Mouse (Mus musculus) lung, postnatal 0 days (tissue): ENCODE results near the gene Krt25. TPM values are rescaled to one million over a fixed set of nuclear protein-coding genes. Genes with fewer than 3 reads are reported as not detected.
A peak's percentile ranks its signal among the peaks of the same experiment; 100 is the strongest.

Experiments
- ATAC-seq: fragments of 200-750 bp; cut with Nextera tagmentation; 2 replicates; pipeline ENCODE4 v1.8.0; 2017; ENCODE audit warnings: moderate library complexity
- DNase-seq: peaks from one replicate; pipeline ENCODE4 v3.0.0-alpha.2; 2016; ENCODE audit warnings: low spot score
- H3K27ac ChIP-seq: fragments of 300-500 bp; sonication (generic); 2 replicates; pipeline ENCODE4 v1.5.1; 2014; ENCODE audit warnings: antibody characterized with exemption, mild to moderate bottlenecking, low read length, mixed read lengths
- H3K27me3 ChIP-seq: fragments of 300-500 bp; sonication (generic); replicated peaks from 2 replicates; pipeline ENCODE4 v1.6.1; 2014; ENCODE audit warnings: low read length, mixed read lengths; ENCODE audit not compliant: insufficient read depth
- H3K36me3 ChIP-seq: fragments of 300-500 bp; sonication (generic); 2 replicates; pipeline ENCODE4 v1.6.1; 2014; ENCODE audit warnings: low read length, mixed read lengths; ENCODE audit not compliant: insufficient read depth
- H3K4me1 ChIP-seq: fragments of 300-500 bp; sonication (generic); 2 replicates; pipeline ENCODE4 v1.6.1; 2014; ENCODE audit warnings: antibody characterized with exemption, low read depth, low read length, mixed read lengths; ENCODE audit not compliant: insufficient read depth
- H3K4me2 ChIP-seq: fragments of 300-500 bp; sonication (generic); replicated peaks from 2 replicates; pipeline ENCODE4 v1.6.1; 2014; ENCODE audit warnings: low read depth, mild to moderate bottlenecking, low read length, moderate library complexity, mixed read lengths
- H3K4me3 ChIP-seq: fragments of 300-500 bp; sonication (generic); 2 replicates; pipeline ENCODE4 v1.5.1; 2014; ENCODE audit warnings: low read depth, low read length
- H3K9ac ChIP-seq: fragments of 300-500 bp; sonication (generic); replicated peaks from 2 replicates; pipeline ENCODE4 v1.6.1; 2014; ENCODE audit warnings: low read depth, mild to moderate bottlenecking
- H3K9me3 ChIP-seq: fragments of 300-500 bp; sonication (generic); 2 replicates; pipeline ENCODE4 v1.6.1; 2016; ENCODE audit warnings: low read length, mixed read lengths
- CTCF ChIP-seq: IDR thresholded peaks from 2 replicates; pipeline ENCODE4 v1.5.1; 2016; ENCODE audit warnings: antibody characterized with exemption, mild to moderate bottlenecking
- EP300 ChIP-seq: IDR thresholded peaks from 2 replicates; pipeline ENCODE4 v1.6.1; 2016; ENCODE audit warnings: antibody characterized with exemption, mild to moderate bottlenecking, control low read depth
- WGBS: fragments of 180-500 bp; shearing (Covaris S2); extraction: QIAGEN DNeasy Blood & Tissue Kit; methylation state at CpG from one replicate; pipeline ENCODE4 v1.1.7; 2014; 5-methylcytosine and 5-hydroxymethylcytosine counted together
- polyA plus RNA-seq: library from polyadenylated mRNA; unstranded; fragments of >200 nt; fragmentation: Nextera tagmentation; extraction: Ambion mirVana; gene quantifications from 2 replicates; pipeline ENCODE4 v1.2.1, GENCODE M21; 2015

Krt25 gene
- polyA plus RNA-seq, 1 experiment from 2014 or later = 0.11 TPM

DNA sequence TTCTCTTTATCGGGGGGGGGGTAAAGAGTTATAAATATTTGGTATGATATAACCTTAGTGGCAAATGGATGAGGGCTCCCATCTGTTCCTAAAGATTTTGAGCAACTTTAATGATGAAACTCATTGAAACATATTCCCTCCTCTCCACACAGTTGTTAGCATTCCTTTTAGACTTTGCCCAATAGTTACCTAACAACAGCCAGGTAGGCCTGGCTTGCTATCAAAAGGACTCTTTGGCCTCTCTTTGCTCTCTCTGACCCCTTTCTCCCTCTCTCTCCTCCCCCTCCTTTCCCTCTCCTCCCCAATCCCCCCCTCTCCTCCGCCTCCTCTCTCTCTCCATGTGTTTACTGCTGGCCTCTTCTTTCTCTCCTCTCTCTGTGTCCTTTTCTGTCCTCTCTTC, 8.2 kb downstream of the Krt25 start:
- no peaks in the 10 kb centered on the region for H3K9me3 ChIP-seq
- no peaks in the 10 kb centered on the region for H3K27me3 ChIP-seq
- H3K9ac ChIP-seq = no peak overlapping the region
- no peaks in the 10 kb centered on the region for H3K4me1 ChIP-seq
- ATAC-seq (no peak), DNase-seq (peak; percentile 48)
- no peak overlapping the region for H3K4me2 ChIP-seq
- no peaks in the 10 kb centered on the region for H3K36me3 ChIP-seq
- TF ChIP-seq CTCF (no peak), EP300 (no peak)
- no peak overlapping the region for H3K4me3 ChIP-seq
- 69% methylated on average over 2 of the region's 2 CpGs for WGBS
- H3K27ac ChIP-seq = no peak overlapping the region

DNA sequence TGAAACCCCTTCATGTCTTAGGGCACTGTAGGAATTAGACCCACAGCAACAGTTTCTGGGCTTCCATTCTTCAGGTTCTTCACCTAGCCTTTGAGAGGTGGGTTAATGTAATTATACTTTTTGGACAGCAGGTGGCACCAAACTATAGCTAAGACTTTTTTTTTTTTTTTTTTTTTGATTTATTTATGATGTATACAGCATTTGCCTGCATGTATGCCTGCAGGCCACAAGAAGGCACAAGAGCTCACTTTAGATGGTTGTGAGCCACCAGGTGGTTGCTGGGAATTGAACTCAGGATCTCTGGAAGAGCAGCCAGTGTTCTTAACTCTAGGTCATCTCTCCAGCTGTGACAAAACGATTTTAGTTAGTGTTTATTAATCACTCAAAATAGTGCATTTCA, 11.9 kb downstream of the Krt25 start:
- no peaks in the 10 kb centered on the region for H3K9me3 ChIP-seq
- H3K4me1 ChIP-seq = no peaks in the 10 kb centered on the region
- H3K4me2 ChIP-seq = no peak overlapping the region
- DNase-seq = peak; percentile 82
- no peak overlapping the region for H3K4me3 ChIP-seq
- H3K27me3 ChIP-seq = no peaks in the 10 kb centered on the region
- peak; percentile 56 for TF ChIP-seq CTCF
- TF ChIP-seq EP300 = no peak
- no peak for ATAC-seq
- H3K36me3 ChIP-seq = no peaks in the 10 kb centered on the region
- H3K27ac ChIP-seq = no peak overlapping the region
- 63% methylated on average over 1 of the region's 1 CpGs for WGBS
- H3K9ac ChIP-seq = no peak overlapping the region

DNA sequence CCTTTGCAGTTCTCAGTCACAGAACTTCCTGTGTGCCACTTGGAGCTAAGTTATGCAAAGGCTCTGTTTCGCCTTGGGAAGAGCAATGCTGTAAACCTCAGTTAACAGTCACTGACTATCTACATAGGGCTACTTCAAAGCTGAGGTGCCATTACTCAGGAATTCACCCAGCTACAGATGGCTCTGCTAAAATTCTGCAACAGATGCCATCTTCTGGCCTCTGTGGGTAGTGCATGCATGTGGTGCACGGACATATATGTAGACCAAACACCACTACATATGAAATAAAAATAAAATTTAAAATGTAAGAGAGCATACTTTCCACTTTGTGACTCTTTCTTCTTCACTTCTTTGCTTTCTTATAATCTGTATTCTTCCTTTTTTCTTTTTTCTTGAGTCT, 15.2 kb downstream of the Krt25 start:
- no peak for ATAC-seq
- TF ChIP-seq EP300 = no peak
- TF ChIP-seq CTCF = peak; percentile 79
- Histone ChIP-seq H3K4me3 (no peak overlapping the region), H3K9me3 (no peaks in the 10 kb centered on the region), H3K36me3 (no peaks in the 10 kb centered on the region), H3K9ac (no peak overlapping the region), H3K27me3 (no peaks in the 10 kb centered on the region), H3K4me2 (no peak overlapping the region), H3K27ac (no peak overlapping the region), H3K4me1 (no peaks in the 10 kb centered on the region)
- WGBS = 27% methylated on average over 2 of the region's 2 CpGs
- DNase-seq = peak; percentile 50

DNA sequence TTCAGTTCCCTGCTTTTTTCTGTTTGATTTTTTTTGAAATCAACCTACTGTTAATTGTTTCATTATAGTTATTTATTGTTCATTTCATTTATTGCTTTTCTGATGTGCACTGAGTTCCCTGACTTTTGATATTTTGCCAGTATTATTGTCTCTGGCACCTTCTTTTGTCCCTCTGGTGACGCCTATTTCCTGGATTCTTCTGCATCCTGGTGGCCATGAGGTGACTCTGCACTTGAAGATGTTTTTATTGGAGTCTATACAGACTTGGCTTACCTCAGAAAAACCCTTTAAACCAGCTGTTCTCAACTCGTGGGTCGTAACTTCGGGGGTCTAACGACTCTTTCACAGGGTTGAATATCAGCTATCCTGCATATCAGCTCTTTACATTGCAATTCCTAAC, 27.7 kb downstream of the Krt25 start:
- DNase-seq (no peak), ATAC-seq (no peak)
- Histone ChIP-seq H3K36me3 (no peaks in the 10 kb centered on the region), H3K27me3 (no peaks in the 10 kb centered on the region), H3K9me3 (no peaks in the 10 kb centered on the region), H3K4me3 (no peak overlapping the region), H3K4me2 (no peak overlapping the region), H3K27ac (no peak overlapping the region), H3K4me1 (no peaks in the 10 kb centered on the region), H3K9ac (no peak overlapping the region)
- no peak for TF ChIP-seq EP300
- peak; percentile 53 for TF ChIP-seq CTCF
- WGBS = 49% methylated on average over 5 of the region's 5 CpGs

DNA sequence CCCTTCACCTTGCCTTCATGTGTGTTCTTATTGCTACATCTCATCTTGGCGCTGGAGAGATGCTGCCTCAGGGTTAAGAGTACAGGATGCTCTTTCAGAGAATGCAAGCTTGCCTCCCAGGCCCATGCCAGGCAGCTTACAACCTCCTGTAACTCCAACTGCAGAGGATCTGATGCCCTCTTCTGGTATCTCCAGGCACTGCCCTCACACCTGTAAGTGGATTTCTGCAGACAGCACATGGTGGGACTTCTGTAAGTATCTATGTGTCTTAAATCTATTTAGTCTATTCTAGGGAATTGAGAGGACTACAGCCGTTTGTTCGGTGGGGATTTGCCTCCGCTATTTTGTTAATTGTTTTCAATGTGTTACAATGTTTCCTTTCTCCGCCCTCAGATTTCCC, 29.9 kb downstream of the Krt25 start:
- WGBS = 49% methylated on average over 5 of the region's 5 CpGs
- no peaks in the 10 kb centered on the region for H3K27me3 ChIP-seq
- no peaks in the 10 kb centered on the region for H3K9me3 ChIP-seq

DNA sequence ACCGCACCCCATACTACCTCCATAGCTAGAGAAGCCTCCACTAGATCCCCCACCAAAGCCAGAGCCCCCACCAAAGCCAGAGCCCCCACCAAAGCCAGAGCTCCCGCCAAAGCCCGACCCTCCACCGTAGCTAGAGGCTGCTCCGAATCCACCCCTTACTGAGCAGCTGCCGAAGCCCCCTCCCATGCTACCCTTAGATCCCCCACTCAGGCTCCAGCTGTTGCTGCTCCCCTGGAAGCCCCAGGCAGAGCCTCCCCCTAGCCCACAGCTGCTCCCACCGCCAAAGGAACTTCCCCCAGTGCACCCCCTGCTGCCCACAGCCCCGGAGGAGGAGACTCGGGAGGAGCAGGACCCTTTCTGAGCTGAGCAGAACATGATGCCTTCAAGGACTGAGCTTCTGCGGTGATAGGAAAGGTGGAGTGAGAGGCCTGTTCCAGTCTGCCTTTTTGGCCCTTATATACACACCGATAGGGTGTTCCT, 37.9 kb downstream of the Krt25 start, which contains the start of gene Krt24:
Gene Krt24, minus strand, starts transcription at position 430 of the 480 bp plus-strand sequence.
- no peak within 1 kb of the TSS for H3K27ac ChIP-seq
- H3K36me3 ChIP-seq = no peaks in the 10 kb centered on the region
- no peak within 1 kb of the TSS for H3K4me3 ChIP-seq
- ATAC-seq (no peak), DNase-seq (no peak)
- WGBS = 50% methylated on average over 11 of the region's 11 CpGs
- H3K4me2 ChIP-seq = no peak within 1 kb of the TSS
- no peaks in the 10 kb centered on the region for H3K4me1 ChIP-seq
- H3K9me3 ChIP-seq = no peaks in the 10 kb centered on the region
- no peak within 1 kb of the TSS for H3K9ac ChIP-seq
- TF ChIP-seq CTCF (no peak), EP300 (no peak)
- H3K27me3 ChIP-seq = no peaks in the 10 kb centered on the region

More for the DNA sequence above, 29.9 kb downstream of the Krt25 start:
- TF ChIP-seq CTCF (peak; percentile 72), EP300 (no peak)
- no peak overlapping the region for H3K4me3 ChIP-seq
- H3K4me1 ChIP-seq = no peaks in the 10 kb centered on the region
- H3K4me2 ChIP-seq = no peak overlapping the region
- H3K36me3 ChIP-seq = no peaks in the 10 kb centered on the region
- DNase-seq (peak; percentile 45), ATAC-seq (no peak)
- no peak overlapping the region for H3K9ac ChIP-seq
- no peak overlapping the region for H3K27ac ChIP-seq

DNA sequence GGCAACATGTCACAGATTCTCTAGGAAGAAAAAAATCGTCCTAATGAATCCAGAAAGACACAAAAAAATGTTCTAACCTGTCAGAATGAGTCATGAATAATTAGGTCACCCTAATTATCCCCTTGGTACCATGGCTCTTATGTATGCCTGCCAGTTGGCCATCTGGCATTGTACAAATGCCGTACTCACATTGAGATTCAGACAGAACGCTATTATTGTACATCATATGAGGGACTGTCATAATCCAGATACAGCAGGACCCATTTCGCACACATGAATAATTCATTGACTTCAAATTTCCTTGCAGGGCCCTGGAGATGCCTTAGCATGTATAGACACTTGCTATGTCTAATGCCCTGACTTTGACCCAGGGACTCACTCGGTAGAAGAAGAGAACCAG, 38.7 kb downstream of the Krt25 start:
- Histone ChIP-seq H3K27me3 (no peaks in the 10 kb centered on the region), H3K4me3 (no peak overlapping the region), H3K27ac (no peak overlapping the region), H3K4me1 (no peaks in the 10 kb centered on the region), H3K36me3 (no peaks in the 10 kb centered on the region), H3K9me3 (no peaks in the 10 kb centered on the region), H3K4me2 (no peak overlapping the region), H3K9ac (no peak overlapping the region)
- DNase-seq (no peak), ATAC-seq (no peak)
- 78% methylated on average over 5 of the region's 5 CpGs for WGBS
- TF ChIP-seq EP300 (no peak), CTCF (no peak)
